Mouse (Mus musculus): Measurements from ENCODE around the gene Tcte2. TPM values are rescaled to one million over a fixed set of nuclear protein-coding genes. Genes with fewer than 3 reads are reported as not detected.

Tcte2 gene
- polyA plus RNA-seq, 1 experiment from 2014 or later = 2.8 TPM

GRCm38 (mm10) chr17:13740796-13741195 is 20.8 kb downstream of the Tcte2 start:
- H3K4me3 ChIP-seq (ENCODE audit: low read length) = no peak overlapping the region
- H3K4me2 ChIP-seq (replicated peaks; ENCODE audit: low read depth, low read length) = no peak overlapping the region
- peaks cover 46% of the 10 kb centered on the region for H3K4me1 ChIP-seq (ENCODE audit: insufficient read depth, low read length)
- WGBS = 38% methylated on average over 2 of the region's 2 CpGs
- no peaks in the 10 kb centered on the region for H3K27me3 ChIP-seq (ENCODE audit: insufficient read depth, low read length)
- no peak overlapping the region for H3K9ac ChIP-seq (replicated peaks; ENCODE audit: low read length)
- H3K9me3 ChIP-seq (ENCODE audit: low read length) = no peaks in the 10 kb centered on the region
- no peak for ATAC-seq (ENCODE audit: low FRiP score, low TSS enrichment)
- peak overlapping the region; percentile 31; the same call in 1 of the 2 replicates for H3K27ac ChIP-seq (ENCODE audit: low read length)
- no peaks in the 10 kb centered on the region for H3K36me3 ChIP-seq (ENCODE audit: insufficient read depth, low read length)

GRCm38 (mm10) chr17:13739981-13740380 is 21.6 kb downstream of the Tcte2 start:
- H3K27me3 ChIP-seq (ENCODE audit: insufficient read depth, low read length) = no peaks in the 10 kb centered on the region
- H3K4me3 ChIP-seq (ENCODE audit: low read length) = no peak overlapping the region
- peaks cover 38% of the 10 kb centered on the region for H3K4me1 ChIP-seq (ENCODE audit: insufficient read depth, low read length)
- no peak overlapping the region for H3K9ac ChIP-seq (replicated peaks; ENCODE audit: low read length)
- 83% methylated on average over 5 of the region's 5 CpGs for WGBS
- no peak for ATAC-seq (ENCODE audit: low FRiP score, low TSS enrichment)
- H3K36me3 ChIP-seq (ENCODE audit: insufficient read depth, low read length) = no peaks in the 10 kb centered on the region
- H3K9me3 ChIP-seq (ENCODE audit: low read length) = no peaks in the 10 kb centered on the region
- H3K4me2 ChIP-seq (replicated peaks; ENCODE audit: low read depth, low read length) = no peak overlapping the region
- no peak overlapping the region for H3K27ac ChIP-seq (ENCODE audit: low read length)

GRCm38 (mm10) chr17:13738916-13739315 is 22.7 kb downstream of the Tcte2 start:
- WGBS = 96% methylated on average over 2 of the region's 2 CpGs
- Histone ChIP-seq H3K4me1 (ENCODE audit: insufficient read depth, low read length) (peaks cover 28% of the 10 kb centered on the region), H3K27me3 (ENCODE audit: insufficient read depth, low read length) (no peaks in the 10 kb centered on the region), H3K9ac (replicated peaks; ENCODE audit: low read length) (no peak overlapping the region), H3K27ac (ENCODE audit: low read length) (no peak overlapping the region), H3K9me3 (ENCODE audit: low read length) (no peaks in the 10 kb centered on the region), H3K36me3 (ENCODE audit: insufficient read depth, low read length) (no peaks in the 10 kb centered on the region), H3K4me3 (ENCODE audit: low read length) (no peak overlapping the region), H3K4me2 (replicated peaks; ENCODE audit: low read depth, low read length) (no peak overlapping the region)
- ATAC-seq (ENCODE audit: low FRiP score, low TSS enrichment) = no peak

- peaks cover 22% of the 10 kb centered on the region for H3K4me1 ChIP-seq (ENCODE audit: insufficient read depth, low read length)
- 48% methylated on average over 7 of the region's 7 CpGs for WGBS
- no peaks in the 10 kb centered on the region for H3K36me3 ChIP-seq (ENCODE audit: insufficient read depth, low read length)
- ATAC-seq (ENCODE audit: low FRiP score, low TSS enrichment) = no peak
- no peak overlapping the region for H3K9ac ChIP-seq (replicated peaks; ENCODE audit: low read length)
- no peaks in the 10 kb centered on the region for H3K9me3 ChIP-seq (ENCODE audit: low read length)
- no peaks in the 10 kb centered on the region for H3K27me3 ChIP-seq (ENCODE audit: insufficient read depth, low read length)
- no peak overlapping the region for H3K27ac ChIP-seq (ENCODE audit: low read length)
- no peak overlapping the region for H3K4me3 ChIP-seq (ENCODE audit: low read length)
- H3K4me2 ChIP-seq (replicated peaks; ENCODE audit: low read depth, low read length) = no peak overlapping the region
These were observed 23.4 kb downstream of the Tcte2 start for GRCm38 (mm10) chr17:13738121-13738776.

GRCm38 (mm10) chr17:13737336-13737735 is 24.3 kb downstream of the Tcte2 start:
- WGBS = 57% methylated on average over 6 of the region's 6 CpGs
- peak overlapping the region; percentile 20; the same call in 1 of the 2 replicates for H3K27ac ChIP-seq (ENCODE audit: low read length)

GRCm38 (mm10) chr17:13735803-13736282 is 25.8 kb downstream of the Tcte2 start:
- ATAC-seq (ENCODE audit: low FRiP score, low TSS enrichment) = no peak
- Histone ChIP-seq H3K9ac (replicated peaks; ENCODE audit: low read length) (no peak overlapping the region), H3K4me3 (ENCODE audit: low read length) (no peak overlapping the region), H3K4me2 (replicated peaks; ENCODE audit: low read depth, low read length) (no peak overlapping the region), H3K9me3 (ENCODE audit: low read length) (no peaks in the 10 kb centered on the region), H3K36me3 (ENCODE audit: insufficient read depth, low read length) (no peaks in the 10 kb centered on the region), H3K27me3 (ENCODE audit: insufficient read depth, low read length) (no peaks in the 10 kb centered on the region), H3K27ac (ENCODE audit: low read length) (no peak overlapping the region), H3K4me1 (ENCODE audit: insufficient read depth, low read length) (peaks cover 10% of the 10 kb centered on the region)
- 70% methylated on average over 8 of the region's 8 CpGs for WGBS

More at GRCm38 (mm10) chr17:13737336-13737735, 24.3 kb downstream of the Tcte2 start:
- peaks cover 16% of the 10 kb centered on the region for H3K4me1 ChIP-seq (ENCODE audit: insufficient read depth, low read length)
- H3K36me3 ChIP-seq (ENCODE audit: insufficient read depth, low read length) = no peaks in the 10 kb centered on the region
- no peak overlapping the region for H3K4me3 ChIP-seq (ENCODE audit: low read length)
- no peak overlapping the region for H3K9ac ChIP-seq (replicated peaks; ENCODE audit: low read length)
- H3K9me3 ChIP-seq (ENCODE audit: low read length) = no peaks in the 10 kb centered on the region
- no peak for ATAC-seq (ENCODE audit: low FRiP score, low TSS enrichment)
- H3K4me2 ChIP-seq (replicated peaks; ENCODE audit: low read depth, low read length) = no peak overlapping the region
- no peaks in the 10 kb centered on the region for H3K27me3 ChIP-seq (ENCODE audit: insufficient read depth, low read length)

GRCm38 (mm10) chr17:13735057-13735456 is 26.6 kb downstream of the Tcte2 start:
- Histone ChIP-seq H3K4me3 (ENCODE audit: low read length) (no peak overlapping the region), H3K27ac (ENCODE audit: low read length) (no peak overlapping the region), H3K9ac (replicated peaks; ENCODE audit: low read length) (no peak overlapping the region), H3K27me3 (ENCODE audit: insufficient read depth, low read length) (no peaks in the 10 kb centered on the region), H3K4me1 (ENCODE audit: insufficient read depth, low read length) (peaks cover 8% of the 10 kb centered on the region; the same call in 1 of the 2 replicates), H3K9me3 (ENCODE audit: low read length) (no peaks in the 10 kb centered on the region), H3K36me3 (ENCODE audit: insufficient read depth, low read length) (no peaks in the 10 kb centered on the region), H3K4me2 (replicated peaks; ENCODE audit: low read depth, low read length) (no peak overlapping the region)
- WGBS = 82% methylated on average over 5 of the region's 5 CpGs
- no peak for ATAC-seq (ENCODE audit: low FRiP score, low TSS enrichment)

- no peak overlapping the region for H3K4me2 ChIP-seq (replicated peaks; ENCODE audit: low read depth, low read length)
- H3K27ac ChIP-seq (ENCODE audit: low read length) = no peak overlapping the region
- H3K4me1 ChIP-seq (ENCODE audit: insufficient read depth, low read length) = peaks cover 8% of the 10 kb centered on the region; the same call in 1 of the 2 replicates
- ATAC-seq (ENCODE audit: low FRiP score, low TSS enrichment) = no peak
- H3K9ac ChIP-seq (replicated peaks; ENCODE audit: low read length) = no peak overlapping the region
- H3K27me3 ChIP-seq (ENCODE audit: insufficient read depth, low read length) = no peaks in the 10 kb centered on the region
- WGBS = 91% methylated on average over 5 of the region's 5 CpGs
- no peak overlapping the region for H3K4me3 ChIP-seq (ENCODE audit: low read length)
- H3K9me3 ChIP-seq (ENCODE audit: low read length) = no peaks in the 10 kb centered on the region
- no peaks in the 10 kb centered on the region for H3K36me3 ChIP-seq (ENCODE audit: insufficient read depth, low read length)
These were observed 27.7 kb downstream of the Tcte2 start for GRCm38 (mm10) chr17:13733971-13734370.

GRCm38 (mm10) chr17:13732685-13733084 is 28.9 kb downstream of the Tcte2 start:
- Histone ChIP-seq H3K27ac (ENCODE audit: low read length) (no peak overlapping the region), H3K9ac (replicated peaks; ENCODE audit: low read length) (no peak overlapping the region), H3K9me3 (ENCODE audit: low read length) (no peaks in the 10 kb centered on the region), H3K4me1 (ENCODE audit: insufficient read depth, low read length) (peaks cover 8% of the 10 kb centered on the region; the same call in 1 of the 2 replicates), H3K4me2 (replicated peaks; ENCODE audit: low read depth, low read length) (no peak overlapping the region), H3K27me3 (ENCODE audit: insufficient read depth, low read length) (no peaks in the 10 kb centered on the region), H3K36me3 (ENCODE audit: insufficient read depth, low read length) (no peaks in the 10 kb centered on the region), H3K4me3 (ENCODE audit: low read length) (no peak overlapping the region)
- no peak for ATAC-seq (ENCODE audit: low FRiP score, low TSS enrichment)
- 63% methylated on average over 8 of the region's 8 CpGs for WGBS

GRCm38 (mm10) chr17:13731727-13732112 is 29.9 kb downstream of the Tcte2 start:
- 51% methylated on average over 4 of the region's 4 CpGs for WGBS

More at GRCm38 (mm10) chr17:13731727-13732112, 29.9 kb downstream of the Tcte2 start:
- H3K27ac ChIP-seq (ENCODE audit: low read length) = no peak overlapping the region
- no peak for ATAC-seq (ENCODE audit: low FRiP score, low TSS enrichment)
- H3K4me2 ChIP-seq (replicated peaks; ENCODE audit: low read depth, low read length) = no peak overlapping the region
- no peaks in the 10 kb centered on the region for H3K9me3 ChIP-seq (ENCODE audit: low read length)
- no peak overlapping the region for H3K9ac ChIP-seq (replicated peaks; ENCODE audit: low read length)
- no peaks in the 10 kb centered on the region for H3K36me3 ChIP-seq (ENCODE audit: insufficient read depth, low read length)
- peaks cover 8% of the 10 kb centered on the region; the same call in 1 of the 2 replicates for H3K4me1 ChIP-seq (ENCODE audit: insufficient read depth, low read length)
- H3K4me3 ChIP-seq (ENCODE audit: low read length) = no peak overlapping the region
- no peaks in the 10 kb centered on the region for H3K27me3 ChIP-seq (ENCODE audit: insufficient read depth, low read length)
